Mouse (Mus musculus): Measurements from ENCODE around the gene Snai3.

Snai3 gene

GRCm38 (mm10) chr8:122430058-122430636 is 30.4 kb downstream of the Snai3 start:
- DNase-seq (ENCODE audit: low read depth) = no peak

DNA sequence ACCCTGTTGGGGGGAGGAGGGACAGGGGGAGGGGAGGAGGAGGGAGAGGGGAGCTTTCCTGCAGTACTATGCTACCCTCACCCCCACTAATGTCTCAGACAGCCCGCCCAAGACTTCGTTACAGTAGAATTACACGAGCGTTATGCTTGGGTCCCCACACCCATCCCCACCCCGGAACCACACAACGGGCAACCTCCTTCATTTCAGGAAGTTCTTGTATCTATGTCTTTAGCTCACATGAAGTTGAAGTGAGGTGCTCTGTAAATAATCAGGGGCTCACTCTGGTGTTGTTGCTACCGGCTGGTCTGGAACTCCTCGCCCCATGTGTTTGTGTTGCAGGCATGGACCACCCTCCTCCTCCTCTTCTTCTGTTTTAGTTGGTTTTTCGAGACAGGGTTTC is 32.4 kb downstream of the Snai3 start:
- no peak for DNase-seq (ENCODE audit: low read depth)

GRCm38 (mm10) chr8:122427607-122428006 is 32.9 kb downstream of the Snai3 start:
- DNase-seq (ENCODE audit: low read depth) = no peak

DNA sequence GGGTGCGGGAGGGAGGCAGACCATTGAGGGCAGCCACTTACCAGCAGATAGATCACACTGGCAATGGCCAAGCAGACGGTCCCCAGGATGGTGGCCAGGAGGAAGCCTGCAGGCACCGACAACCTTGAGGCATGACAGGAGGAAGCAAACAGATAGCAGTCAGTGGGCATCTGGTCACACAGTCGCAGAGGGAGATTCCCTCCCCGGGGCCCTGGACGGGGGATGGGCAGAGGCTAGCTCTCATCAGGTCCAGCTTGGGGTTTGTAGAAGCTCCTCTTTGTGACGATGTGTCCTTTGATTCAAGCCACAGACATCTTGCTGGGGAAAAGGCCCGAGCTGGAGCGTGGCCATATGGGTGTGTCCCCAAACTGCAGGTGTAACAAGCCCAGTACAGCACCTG is 34.4 kb downstream of the Snai3 start:
- no peak for DNase-seq (ENCODE audit: low read depth)

GRCm38 (mm10) chr8:122423659-122424058 is 36.9 kb downstream of the Snai3 start:
- no peak for DNase-seq (ENCODE audit: low read depth)

DNA sequence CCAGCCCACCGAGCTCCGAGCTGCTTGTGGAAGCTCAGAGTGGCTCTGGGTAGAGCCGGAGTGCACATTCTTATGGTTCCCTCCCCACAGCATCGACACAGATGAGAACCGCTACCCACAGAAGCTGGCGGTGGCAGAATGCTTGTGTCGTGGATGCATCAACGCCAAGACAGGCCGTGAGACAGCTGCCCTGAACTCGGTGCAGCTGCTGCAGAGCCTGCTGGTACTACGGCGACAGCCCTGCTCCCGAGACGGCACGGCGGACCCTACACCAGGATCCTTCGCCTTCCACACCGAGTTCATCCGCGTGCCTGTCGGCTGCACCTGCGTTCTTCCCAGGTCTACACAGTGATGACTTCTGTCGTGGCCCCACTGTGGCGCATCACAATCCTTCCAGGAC is 37.3 kb downstream of the Snai3 start:
- DNase-seq (ENCODE audit: low read depth) = no peak

GRCm38 (mm10) chr8:122421376-122422070 is 39.0 kb downstream of the Snai3 start, which contains the start of gene Il17c:
TSS of gene Il17c (plus strand) at chr8:122422020.
- DNase-seq (ENCODE audit: low read depth) = no peak

DNA sequence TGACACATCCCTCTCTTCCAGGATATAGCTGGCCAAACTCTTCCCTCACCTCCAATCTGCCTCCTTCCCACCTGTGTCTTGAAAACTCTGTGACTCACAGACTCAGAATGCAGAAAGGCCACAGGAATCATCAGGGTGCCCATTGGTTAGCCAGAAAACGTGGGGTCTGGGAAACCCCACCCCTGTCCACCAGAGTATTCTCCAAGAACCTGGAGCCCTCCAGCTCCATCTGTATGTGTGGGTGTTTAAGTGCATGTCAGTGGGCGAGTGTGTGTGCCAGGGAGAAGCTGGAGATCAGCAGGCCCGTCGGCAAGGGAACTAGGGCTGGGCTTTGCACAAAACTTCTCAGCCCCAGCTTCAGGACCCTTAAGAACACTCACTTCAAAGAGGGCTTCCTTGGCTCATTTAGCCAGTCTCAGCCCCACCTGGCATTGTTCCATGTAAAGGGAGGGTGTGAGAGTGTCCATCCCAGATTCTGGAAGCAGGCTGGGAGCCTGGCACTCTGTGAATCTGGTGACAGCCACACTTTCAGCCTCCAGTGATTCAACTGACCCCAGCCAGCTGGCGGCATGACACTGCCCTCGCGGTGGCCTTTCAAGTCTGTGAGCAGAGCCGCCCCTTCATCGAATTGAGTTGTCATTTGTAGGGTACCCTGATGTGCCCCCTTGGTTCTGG is 40.5 kb downstream of the Snai3 start:
- DNase-seq (ENCODE audit: low read depth) = no peak

GRCm38 (mm10) chr8:122415554-122415953 is 45.0 kb downstream of the Snai3 start:
- no peak for DNase-seq (ENCODE audit: low read depth)

GRCm38 (mm10) chr8:122414311-122414710 is 46.2 kb downstream of the Snai3 start:
- no peak for DNase-seq (ENCODE audit: low read depth)

- DNase-seq (ENCODE audit: low read depth) = no peak
Observed at GRCm38 (mm10) chr8:122407678-122408077, 52.9 kb downstream of the Snai3 start.

- no peak for DNase-seq (ENCODE audit: low read depth)
Observed at GRCm38 (mm10) chr8:122405146-122405805, 55.3 kb downstream of the Snai3 start.

Measured in c-Kit-positive CD71-negative TER-119-negative erythroid progenitor cells, embryonic 14.5 days (primary cell).